Mouse (Mus musculus) left cerebral cortex, postnatal 25 days (tissue): ENCODE results near the gene Ston1. TPM values are rescaled to one million over a fixed set of nuclear protein-coding genes. Genes with fewer than 3 reads are reported as not detected.

Experiments used
- DNase-seq, 2 experiments: peaks; one replicate each; pipeline ENCODE4 v3.0.0; 2022; ENCODE audit warnings: low spot score in 2 of 2, mixed read lengths in 1 of 2
- intact Hi-C: fragments of 180-260 bp; cut with DNase I; formaldehyde crosslinking; loops from one replicate; pipeline ENCODE4 v1.15.1; 2025
- total RNA-seq, 2 experiments: library from RNA; stranded (reverse); gene quantifications; 2 replicates each; pipeline ENCODE4 v1.2.3; 2021

The Ston1 gene
- 1 to 10 TPM; 5.0 to 7.6 TPM for total RNA-seq

GRCm38 (mm10) chr17:88597222-88598055 lies at the start of gene Ston1:
Ston1 (plus strand) TSS chr17:88597684.
- intact Hi-C loops, result loop anchor here (2.0 kb wide), 2 partner anchors 31 to 43 kb away; no protein-coding TSS in a partner anchor

DNA sequence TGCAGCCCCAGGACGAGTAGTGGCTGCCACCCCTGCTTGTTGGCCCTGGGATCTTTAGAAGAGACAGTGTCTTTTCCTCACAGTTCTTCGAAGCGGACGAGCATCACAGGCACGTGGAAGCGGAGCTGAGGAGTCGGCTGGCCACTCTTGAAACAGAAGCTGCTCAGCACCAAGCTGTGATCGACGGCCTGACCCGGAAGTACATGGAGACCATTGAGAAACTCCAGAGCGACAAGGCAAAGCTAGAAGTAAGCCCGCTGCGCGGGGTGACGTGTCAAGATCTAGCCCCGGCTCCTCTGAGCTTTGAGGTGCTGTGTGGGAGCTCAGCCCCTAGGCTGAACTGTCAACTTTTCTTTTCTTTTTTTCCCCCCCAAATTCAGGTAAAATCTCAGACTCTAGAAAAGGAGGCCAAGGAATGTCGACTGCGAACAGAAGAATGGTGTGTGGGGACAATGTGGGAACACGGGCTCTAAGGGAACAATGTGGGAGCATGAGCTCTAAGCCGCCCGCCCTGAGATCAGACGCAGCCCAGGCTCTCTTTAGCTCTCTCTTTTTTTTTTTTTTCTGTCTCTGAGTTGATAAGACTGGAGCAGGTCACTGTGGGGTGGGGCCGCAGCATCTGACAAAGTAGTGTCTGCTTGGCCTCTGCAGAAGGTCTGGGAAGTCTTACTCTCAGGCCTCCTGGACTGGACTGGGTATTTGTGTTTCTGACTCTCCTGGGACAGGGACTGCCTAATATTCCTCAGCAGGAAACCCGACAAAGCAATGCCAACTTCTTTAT lies 47.9 kb upstream of the Ston1 start:
- intact Hi-C loops, result no loop called here
- DNase-seq, result no peak

More at GRCm38 (mm10) chr17:88597222-88598055, at the start of gene Ston1:
- DNase-seq, result peak in 1 of 2 experiments; percentile 77

- no peak for DNase-seq
- intact Hi-C loops, result no loop called here
Observed at GRCm38 (mm10) chr17:88550351-88550750, 47.1 kb upstream of the Ston1 start.

GRCm38 (mm10) chr17:88550981-88551940 lies 46.2 kb upstream of the Ston1 start:
- intact Hi-C loops, result no loop called here

DNA sequence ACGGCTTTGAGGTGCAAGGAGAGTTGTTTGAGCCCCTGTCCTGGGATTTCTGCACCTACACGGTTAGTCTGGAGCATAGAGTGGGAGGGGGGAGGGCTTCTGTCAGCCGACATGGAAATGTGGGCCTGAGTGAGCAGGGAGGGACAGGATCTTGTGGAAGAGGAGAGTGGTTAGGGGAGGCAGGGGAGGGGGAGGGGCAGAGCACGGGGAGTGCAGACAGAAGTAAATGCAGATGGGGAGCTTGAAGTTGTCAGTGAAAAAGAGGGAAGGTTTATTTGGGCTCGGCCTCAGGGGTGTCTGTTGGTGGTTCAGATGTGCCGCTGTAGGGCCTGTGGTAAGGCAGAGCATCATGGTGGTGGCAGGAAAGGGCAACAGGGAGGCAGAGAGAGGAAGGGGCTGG lies 44.9 kb upstream of the Ston1 start:
- intact Hi-C loops, result no loop called here
- no peak for DNase-seq

More at GRCm38 (mm10) chr17:88550981-88551940, 46.2 kb upstream of the Ston1 start:
- DNase-seq, result no peak

DNA sequence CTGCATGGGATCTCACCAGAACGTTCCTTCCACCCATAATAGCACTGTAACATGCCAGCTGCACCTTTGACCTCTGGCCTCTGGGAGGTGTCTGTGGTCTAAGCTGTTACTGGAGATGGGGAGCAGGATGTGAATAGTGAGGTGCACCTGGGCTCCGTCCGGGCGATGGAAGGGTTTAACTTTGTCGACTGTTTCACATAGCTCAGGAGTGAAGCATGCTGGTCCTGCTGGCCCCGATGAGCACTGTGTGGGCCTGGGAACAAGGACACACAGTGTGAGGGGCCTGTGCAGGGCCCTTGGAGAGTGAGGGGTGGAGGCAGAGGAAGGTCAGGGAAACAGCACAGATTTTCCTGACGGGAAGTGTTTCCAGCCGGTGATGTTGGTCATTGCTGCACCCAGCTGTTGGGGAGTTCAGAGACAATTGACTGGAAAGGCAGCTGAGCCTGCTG lies 44.5 kb upstream of the Ston1 start:
- DNase-seq, result no peak
- intact Hi-C loops, result no loop called here

DNA sequence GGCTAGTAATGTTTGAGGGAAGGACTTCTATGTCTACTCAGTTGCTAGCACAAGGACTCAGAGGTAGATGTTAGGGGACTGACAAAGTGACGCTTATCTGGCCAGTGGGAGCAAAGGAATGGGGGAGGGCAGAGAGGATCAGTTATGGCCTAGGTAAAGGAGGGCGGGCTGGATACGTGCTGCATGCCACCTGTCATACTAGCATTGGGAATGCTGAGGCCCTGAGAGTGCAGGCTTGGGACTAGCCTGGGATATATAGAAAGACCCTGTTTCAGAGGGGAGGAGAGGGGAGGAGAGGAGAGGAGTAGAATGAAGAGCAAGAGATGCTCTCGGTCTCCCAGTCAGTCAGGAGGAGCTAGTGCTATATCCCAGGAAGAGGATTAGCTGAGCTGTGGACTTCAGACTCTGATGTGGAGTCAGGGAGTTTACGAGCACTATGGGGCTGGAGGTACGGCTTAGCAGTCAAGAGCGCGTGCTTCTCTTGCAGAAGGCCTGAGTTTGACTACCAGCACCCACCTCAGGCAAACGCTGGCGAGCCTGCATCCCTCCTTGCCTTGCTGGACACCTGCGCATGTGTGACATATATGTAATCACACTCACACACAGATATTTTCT lies 43.9 kb upstream of the Ston1 start:
- intact Hi-C loops, result no loop called here
- DNase-seq, result no peak

DNA sequence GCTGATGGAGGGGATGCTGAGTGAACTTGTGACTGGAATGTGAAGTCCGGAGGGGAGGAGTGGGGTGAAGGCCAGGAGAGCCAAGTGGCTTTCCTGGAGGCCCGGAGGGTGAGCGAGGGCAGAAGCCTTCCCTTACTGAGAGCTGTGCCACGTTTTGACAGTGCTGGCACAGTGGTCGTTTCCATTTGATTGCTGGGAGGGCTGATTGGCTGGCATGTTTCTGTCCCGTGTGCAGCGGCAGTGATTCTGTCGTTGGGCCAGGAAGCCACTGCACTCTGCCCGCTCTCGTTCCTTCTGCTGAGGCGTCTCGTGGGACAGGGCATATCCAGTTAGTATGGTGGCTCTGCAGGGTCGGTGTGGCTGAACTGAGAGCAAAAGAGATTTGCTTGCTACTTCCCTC lies 41.3 kb upstream of the Ston1 start:
- no peak for DNase-seq
- intact Hi-C loops, result no loop called here

DNA sequence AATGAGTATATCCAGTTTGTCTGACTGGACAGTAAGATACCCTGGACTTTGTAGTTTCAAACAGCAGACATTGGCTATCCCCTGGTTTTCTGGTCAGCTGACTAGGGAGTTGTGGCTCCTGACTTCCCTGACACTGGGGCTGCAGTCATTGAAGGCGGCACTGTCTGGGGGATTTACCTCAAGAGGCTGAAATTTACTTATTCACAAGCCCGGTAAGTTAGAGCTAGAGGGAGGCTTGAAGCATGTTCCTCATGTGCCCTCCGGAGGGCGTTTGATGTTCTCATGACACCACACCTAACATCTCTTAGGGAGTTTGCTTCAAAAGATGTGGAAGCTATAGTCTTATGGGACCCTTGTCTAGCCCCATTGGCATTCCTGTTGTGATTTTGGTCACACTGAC lies 40.8 kb upstream of the Ston1 start:
- DNase-seq, result no peak
- intact Hi-C loops, result no loop called here

DNA sequence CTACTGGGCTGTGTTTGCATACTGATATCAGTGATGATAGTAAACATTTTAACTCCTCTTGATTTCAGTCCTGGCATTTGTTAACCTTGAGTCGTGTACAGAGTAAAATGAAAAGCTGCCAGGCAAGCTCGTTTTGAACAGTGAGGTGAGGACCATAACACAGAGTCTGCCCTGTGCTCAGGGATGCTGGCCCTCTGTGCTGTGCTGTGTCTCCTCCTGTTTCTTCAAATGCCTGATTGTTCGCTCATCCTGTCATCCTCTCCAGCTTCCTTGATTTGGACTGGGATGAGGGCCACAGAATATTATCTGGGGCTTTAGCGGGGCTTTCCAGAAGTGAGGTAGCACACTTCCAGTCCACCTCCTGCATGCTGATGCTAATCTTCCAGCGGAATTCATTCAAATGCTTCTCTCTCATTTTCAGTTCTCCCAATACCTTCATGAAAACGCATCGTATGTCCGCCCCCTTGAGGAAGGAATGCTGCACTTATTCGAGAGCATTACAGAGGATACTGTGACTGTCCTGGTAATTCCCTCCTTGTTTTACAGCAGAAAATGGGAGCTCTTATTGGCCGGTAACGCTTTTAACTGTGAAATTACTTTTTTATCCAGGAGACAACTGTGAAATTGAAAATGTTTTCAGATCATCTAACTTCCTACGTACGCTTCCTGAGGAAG lies 39.2 kb upstream of the Ston1 start:
- intact Hi-C loops, result loop anchor here (2.0 kb wide), 1 partner anchor 28 kb away; the partner anchor contains the start of gene Ppp1r21

DNA sequence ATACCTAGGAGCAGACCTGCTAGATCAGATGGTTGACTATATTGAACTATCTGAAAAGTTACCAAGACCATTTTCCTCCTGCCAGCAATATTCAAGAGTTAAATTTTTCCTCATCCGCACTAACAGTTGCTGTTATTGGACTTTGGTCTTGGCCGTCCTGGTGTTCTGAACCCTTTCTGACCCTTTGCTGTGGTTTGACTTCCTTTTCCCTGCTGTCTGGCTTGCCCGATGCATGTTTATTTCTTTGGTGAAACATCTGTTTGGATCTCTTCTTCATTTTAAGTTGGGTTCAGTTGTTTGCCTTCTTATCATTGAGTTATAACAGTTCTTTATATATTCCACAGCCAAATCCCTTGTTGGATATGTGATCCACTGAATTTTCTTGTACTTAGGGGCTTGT lies 33.9 kb upstream of the Ston1 start:
- intact Hi-C loops, result no loop called here
- DNase-seq, result no peak

More for the DNA sequence above, 39.2 kb upstream of the Ston1 start:
- DNase-seq, result peak; percentile 65 to 68

- intact Hi-C loops, result no loop called here
- no peak for DNase-seq
Observed at GRCm38 (mm10) chr17:88569807-88570540, 27.5 kb upstream of the Ston1 start.

DNA sequence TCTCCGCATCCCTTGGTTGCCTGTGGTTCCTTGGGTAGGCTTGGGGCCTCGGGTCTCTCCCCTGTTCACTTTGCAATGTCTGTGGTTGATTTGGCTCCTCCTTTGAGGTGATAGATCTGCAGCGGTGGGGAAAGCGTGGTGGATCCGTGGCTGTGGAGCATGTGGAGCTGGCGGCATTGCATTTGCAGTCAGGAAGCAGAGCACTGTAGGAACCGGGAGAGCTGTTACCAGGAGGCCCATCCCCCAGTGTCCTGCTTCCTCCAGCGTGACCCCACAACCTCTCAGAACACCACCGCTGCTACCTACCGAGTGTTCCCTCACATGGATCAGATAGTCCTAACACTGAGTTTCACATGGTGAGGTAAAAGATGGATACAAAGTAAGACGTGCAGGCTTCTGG lies 26.7 kb upstream of the Ston1 start:
- DNase-seq, result no peak
- intact Hi-C loops, result no loop called here

DNA sequence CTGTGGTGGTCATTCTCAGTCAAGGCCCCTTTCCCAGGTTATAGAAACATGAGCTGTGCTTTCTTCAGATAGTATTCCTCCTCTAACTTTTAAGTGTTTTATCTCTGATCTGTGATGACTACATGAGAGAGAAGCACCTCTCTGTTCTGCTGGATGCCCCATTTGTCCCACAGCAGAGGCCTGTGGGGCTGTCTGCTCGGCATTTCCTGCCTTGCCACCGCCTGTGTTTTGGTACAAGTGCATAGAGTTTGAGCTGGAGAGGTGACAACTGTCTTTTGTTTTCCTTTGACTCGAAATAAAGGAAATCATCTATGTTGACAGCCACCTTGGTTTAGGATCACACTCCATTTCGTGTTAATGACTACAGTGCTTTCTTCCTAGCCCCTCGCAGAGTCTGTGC lies 22.7 kb upstream of the Ston1 start:
- intact Hi-C loops, result no loop called here
- DNase-seq, result no peak

GRCm38 (mm10) chr17:88578522-88579242 lies 18.8 kb upstream of the Ston1 start:
- intact Hi-C loops, result no loop called here
- DNase-seq, result no peak

DNA sequence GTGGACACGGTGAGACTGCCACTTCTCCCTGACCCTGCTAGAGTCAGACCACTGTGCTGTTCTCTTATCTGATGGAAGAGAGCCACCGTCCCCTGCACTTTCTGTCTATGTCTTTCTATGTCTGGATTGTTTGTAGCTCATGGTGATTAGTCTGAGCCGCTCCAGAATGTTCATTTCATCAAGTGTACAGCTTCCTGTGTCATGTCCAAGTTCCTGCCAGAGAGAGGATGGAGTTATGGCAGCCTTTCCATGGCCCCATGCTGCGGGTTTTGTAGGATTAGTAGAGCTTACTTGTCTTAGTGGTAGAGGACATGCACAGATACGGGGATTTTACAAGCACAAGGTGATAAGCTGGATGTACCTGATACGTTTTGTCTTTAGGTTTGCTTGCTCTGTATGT lies 16.9 kb upstream of the Ston1 start:
- intact Hi-C loops, result no loop called here
- no peak for DNase-seq

DNA sequence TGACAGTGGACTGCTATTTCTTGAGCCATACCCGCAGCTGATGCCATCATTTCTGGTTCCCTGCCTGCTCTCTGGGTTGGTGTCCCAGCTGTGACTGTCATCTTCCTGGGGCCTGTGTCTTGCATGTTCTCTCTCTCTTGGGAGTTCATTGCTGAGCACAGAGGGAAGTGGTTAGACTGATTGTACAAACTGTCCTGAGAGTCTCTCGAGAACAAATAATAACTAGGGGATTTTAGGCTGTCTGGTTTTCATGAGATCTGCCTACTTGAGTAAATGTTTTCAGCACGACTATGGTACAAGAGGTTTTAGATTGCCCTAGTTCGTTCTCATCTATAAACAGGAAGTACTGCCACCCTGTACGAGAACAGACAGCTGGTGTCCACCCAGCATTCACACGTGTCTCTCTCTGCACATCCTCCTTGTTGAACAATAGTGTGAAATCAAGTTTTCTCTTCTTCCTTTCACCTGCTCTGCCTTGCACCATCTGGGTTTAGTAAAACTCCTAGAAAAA lies 15.9 kb upstream of the Ston1 start:
- DNase-seq, result peak in 1 of 2 experiments; percentile 28
- intact Hi-C loops, result no loop called here
